Mouse (Mus musculus) spleen, adult 2 months (tissue): ENCODE data around the gene Disp1. TPM values are rescaled to one million over a fixed set of nuclear protein-coding genes. Genes with fewer than 3 reads are reported as not detected.

Experiments
- DNase-seq, 2 experiments: peaks; one replicate each; pipeline versions ENCODE4 v3.0.0 to v3.0.0-alpha.2; 2012 to 2021; ENCODE audit warnings: low spot score in 2 of 2, low read depth in 1 of 2
- H3K27ac ChIP-seq: fragments of 200-500 bp; 2 replicates; pipeline ENCODE4 v1.5.1; 2012; ENCODE audit warnings: low read length, inconsistent platforms; ENCODE audit not compliant: insufficient read depth
- H3K27me3 ChIP-seq: fragments of 200-500 bp; 2 replicates; pipeline ENCODE4 v1.6.1; 2012; ENCODE audit warnings: mild to moderate bottlenecking, moderate library complexity, low read length, inconsistent platforms; ENCODE audit not compliant: control insufficient read depth, insufficient read depth
- H3K36me3 ChIP-seq: fragments of 200-500 bp; 2 replicates; pipeline ENCODE4 v1.6.1; 2012; ENCODE audit warnings: mild to moderate bottlenecking, low read length, inconsistent platforms; ENCODE audit not compliant: control insufficient read depth, insufficient read depth
- H3K4me1 ChIP-seq: fragments of 200-500 bp; 2 replicates; pipeline ENCODE4 v1.6.1; 2011; ENCODE audit warnings: inconsistent platforms; ENCODE audit not compliant: control insufficient read depth, insufficient read depth, insufficient read length
- H3K4me3 ChIP-seq: fragments of 200-500 bp; 2 replicates; pipeline ENCODE4 v1.5.1; 2011; ENCODE audit warnings: mild to moderate bottlenecking, inconsistent platforms; ENCODE audit not compliant: insufficient read depth, insufficient read length; ENCODE audit errors: extremely low read depth
- CTCF ChIP-seq: fragments of 200-500 bp; IDR thresholded peaks from 2 replicates; pipeline ENCODE4 v1.5.1; 2011; ENCODE audit warnings: mild to moderate bottlenecking, inconsistent platforms; ENCODE audit not compliant: insufficient read depth, insufficient read length, insufficient replicate concordance; ENCODE audit errors: extremely low read depth
- POLR2A ChIP-seq: fragments of 200-500 bp; IDR thresholded peaks from 2 replicates; pipeline ENCODE4 v1.6.1; 2011; ENCODE audit warnings: low read depth, low read length, inconsistent platforms
- WGBS: fragments of 180-500 bp; shearing (Covaris S2); methylation state at CpG from one replicate; pipeline ENCODE4 v1.1.7; 2018; 5-methylcytosine and 5-hydroxymethylcytosine counted together
- polyA plus RNA-seq: library from polyadenylated mRNA; depleted of rRNA; stranded (reverse); fragments of >200 nt; gene quantifications from 2 replicates; pipeline ENCODE4 v1.2.3, GENCODE M21; 2012

The Disp1 gene
- polyA plus RNA-seq, 1 experiment, result 8.5 TPM

DNA sequence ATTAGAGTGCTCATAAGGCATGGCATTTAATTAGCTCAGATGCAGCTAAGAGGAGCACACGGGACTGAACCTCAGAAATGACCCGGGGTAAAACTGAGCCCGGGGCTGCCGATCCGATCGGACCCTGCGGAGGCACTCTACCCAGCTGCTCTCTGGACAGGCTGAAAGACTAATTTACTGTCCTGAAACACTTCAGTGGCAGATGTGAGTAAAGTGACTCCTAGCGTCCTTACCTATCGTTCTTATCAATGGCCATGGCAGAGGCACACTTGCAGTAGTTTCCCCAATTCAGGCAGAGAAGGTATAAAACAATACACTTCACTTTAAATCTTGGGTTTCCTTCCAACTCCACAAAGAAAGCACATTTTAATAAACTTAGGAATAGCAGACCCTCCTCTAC is 74.5 kb downstream of the Disp1 start:
- DNase-seq, result no peak
- Histone ChIP-seq H3K4me1 (peaks cover 2% of the 10 kb centered on the region; the same call in 1 of the 2 replicates), H3K27ac (no peak overlapping the region), H3K36me3 (no peaks in the 10 kb centered on the region), H3K4me3 (no peak overlapping the region), H3K27me3 (no peaks in the 10 kb centered on the region)
- TF ChIP-seq POLR2A, result no peak
- TF ChIP-seq CTCF, result no peak
- 74% methylated on average over 9 of the region's 9 CpGs for WGBS

DNA sequence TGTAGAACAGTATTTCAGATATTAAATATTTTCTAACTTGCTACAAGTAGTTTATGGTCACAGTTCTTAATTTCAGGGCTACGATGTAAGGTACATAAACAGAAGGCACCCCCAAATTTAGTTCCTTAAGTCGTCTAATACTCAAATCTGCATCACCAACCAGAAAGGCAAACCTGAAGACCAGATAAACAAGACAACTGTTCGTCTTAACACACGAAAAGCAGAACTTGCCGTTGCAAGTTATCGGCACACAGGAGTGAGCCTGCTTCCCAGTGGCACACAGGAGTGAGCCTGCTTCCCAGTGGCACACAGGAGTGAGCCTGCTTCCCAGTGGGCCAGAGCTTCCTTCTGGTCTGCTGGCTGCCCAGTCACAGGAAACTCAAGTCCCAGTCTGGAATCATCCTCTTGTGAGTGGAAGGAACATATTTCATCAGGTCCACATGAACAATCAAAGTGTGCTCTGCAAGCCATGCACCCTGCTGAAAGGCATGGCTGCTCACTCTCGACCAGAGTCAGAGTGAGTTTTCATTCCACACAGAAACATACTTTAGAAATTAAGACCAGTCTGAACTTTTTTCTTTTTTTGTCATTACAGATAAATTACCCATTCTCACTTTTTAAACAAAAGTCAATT is 75.1 kb downstream of the Disp1 start:
- no peaks in the 10 kb centered on the region for H3K36me3 ChIP-seq
- no peak overlapping the region for H3K4me3 ChIP-seq
- 70% methylated on average over 7 of the region's 7 CpGs for WGBS
- H3K27me3 ChIP-seq, result no peaks in the 10 kb centered on the region
- peaks cover 2% of the 10 kb centered on the region; the same call in 1 of the 2 replicates for H3K4me1 ChIP-seq
- TF ChIP-seq POLR2A (no peak), CTCF (no peak)
- H3K27ac ChIP-seq, result no peak overlapping the region
- no peak for DNase-seq

DNA sequence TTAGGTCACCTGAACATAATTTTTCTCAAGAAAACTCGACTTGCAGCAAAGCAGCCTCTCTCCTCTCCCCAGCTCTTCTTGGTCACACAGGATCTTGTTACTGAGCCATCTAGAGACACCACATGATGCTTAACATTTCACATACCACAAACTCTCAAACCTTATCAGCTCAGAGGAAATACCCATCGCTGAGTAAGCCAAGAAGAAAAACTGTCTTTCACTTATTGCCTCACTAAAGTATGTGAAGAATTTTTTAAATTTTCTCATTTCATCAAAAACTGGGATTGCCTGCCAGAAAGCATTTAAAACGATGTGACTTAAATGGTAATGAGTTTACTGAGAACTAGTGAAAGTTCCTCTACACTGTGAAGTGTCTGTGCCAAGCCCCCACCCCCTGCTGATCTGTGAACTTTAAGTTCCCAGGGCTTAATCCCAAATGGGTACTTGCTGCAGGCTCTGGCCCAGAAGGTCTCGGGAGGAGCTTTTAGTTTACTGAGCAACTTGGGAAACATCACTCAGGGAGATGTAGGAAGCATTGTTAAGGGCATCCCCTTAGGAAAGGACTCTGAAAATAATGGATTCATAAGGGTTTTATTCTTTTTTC is 76.6 kb downstream of the Disp1 start:
- H3K4me3 ChIP-seq, result no peak overlapping the region
- H3K36me3 ChIP-seq, result no peaks in the 10 kb centered on the region
- H3K27ac ChIP-seq, result no peak overlapping the region
- peaks cover 2% of the 10 kb centered on the region; the same call in 1 of the 2 replicates for H3K4me1 ChIP-seq
- H3K27me3 ChIP-seq, result no peaks in the 10 kb centered on the region
- WGBS, result 52% methylated on average over 4 of the region's 4 CpGs
- DNase-seq, result no peak
- TF ChIP-seq CTCF (no peak), POLR2A (no peak)

DNA sequence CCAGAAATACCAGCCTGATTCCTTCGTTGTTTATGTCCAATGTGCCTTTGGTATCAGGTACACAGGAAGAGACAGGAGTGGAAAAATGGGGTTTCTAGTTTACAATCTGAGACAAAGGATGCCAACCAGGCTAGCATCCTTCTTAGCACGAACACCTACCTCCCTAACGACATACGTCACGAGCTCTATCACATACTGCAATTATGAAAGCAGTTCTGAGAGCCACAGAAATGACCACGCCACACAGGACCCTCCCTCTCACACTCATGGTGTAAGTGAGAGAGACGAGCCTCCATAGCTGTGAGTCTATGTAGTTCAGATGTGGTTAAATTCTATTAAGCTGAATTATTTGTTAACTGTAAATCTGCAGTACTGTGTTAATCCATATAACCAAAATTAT is 78.1 kb downstream of the Disp1 start:
- WGBS, result 91% methylated on average over 7 of the region's 7 CpGs
- Histone ChIP-seq H3K4me3 (no peak overlapping the region), H3K27me3 (no peaks in the 10 kb centered on the region), H3K36me3 (no peaks in the 10 kb centered on the region), H3K27ac (no peak overlapping the region), H3K4me1 (peaks cover 2% of the 10 kb centered on the region; the same call in 1 of the 2 replicates)
- TF ChIP-seq CTCF (no peak), POLR2A (no peak)
- DNase-seq, result no peak

DNA sequence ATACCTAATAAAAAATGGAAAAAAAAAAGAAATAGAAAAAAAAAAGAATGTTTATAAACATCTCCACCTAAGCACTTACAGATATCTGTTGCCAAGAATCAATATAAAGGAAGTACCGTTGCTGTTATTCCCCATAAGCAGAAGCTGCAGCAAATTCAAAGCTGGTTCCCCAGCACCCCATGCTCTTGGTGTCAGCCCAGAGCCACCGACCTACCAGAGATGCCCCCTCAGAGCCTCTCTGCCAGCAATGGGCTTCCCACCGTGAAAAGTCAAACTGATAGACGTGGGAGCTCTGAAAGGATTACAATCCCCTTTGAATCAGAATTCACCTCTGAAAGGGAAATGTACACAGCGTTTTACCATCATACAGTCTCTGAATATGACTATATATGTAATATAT is 78.8 kb downstream of the Disp1 start:
- Histone ChIP-seq H3K27me3 (no peaks in the 10 kb centered on the region), H3K27ac (no peak overlapping the region), H3K36me3 (no peaks in the 10 kb centered on the region), H3K4me3 (no peak overlapping the region), H3K4me1 (peaks cover 2% of the 10 kb centered on the region; the same call in 1 of the 2 replicates)
- 86% methylated on average over 5 of the region's 5 CpGs for WGBS
- TF ChIP-seq CTCF, result no peak
- no peak for TF ChIP-seq POLR2A
- DNase-seq, result no peak

DNA sequence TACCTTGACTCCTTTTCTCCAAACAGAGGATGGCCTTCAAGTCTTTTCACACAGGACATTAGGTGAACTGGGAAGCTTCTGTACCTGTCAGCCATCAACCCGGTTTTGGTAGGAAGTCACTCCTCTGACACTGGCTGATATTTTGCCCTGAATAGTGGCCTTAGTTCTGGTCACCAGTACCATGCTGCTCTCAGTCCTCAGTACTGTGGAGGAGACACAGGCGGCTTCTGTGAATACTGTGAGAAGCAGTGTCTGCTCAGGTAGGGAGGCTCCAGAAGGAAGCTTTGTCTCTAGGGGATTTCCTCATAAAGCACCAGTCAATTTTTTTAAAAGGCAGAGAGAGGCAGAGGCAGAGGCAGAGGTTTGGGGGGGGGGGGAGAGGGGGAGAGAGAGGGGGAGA is 80.0 kb downstream of the Disp1 start:
- no peak for TF ChIP-seq CTCF
- no peak for TF ChIP-seq POLR2A
- H3K4me1 ChIP-seq, result no peaks in the 10 kb centered on the region
- H3K27me3 ChIP-seq, result no peaks in the 10 kb centered on the region
- no peak for DNase-seq
- H3K4me3 ChIP-seq, result no peak overlapping the region
- H3K27ac ChIP-seq, result no peak overlapping the region
- 89% methylated on average over 2 of the region's 2 CpGs for WGBS
- H3K36me3 ChIP-seq, result no peaks in the 10 kb centered on the region

DNA sequence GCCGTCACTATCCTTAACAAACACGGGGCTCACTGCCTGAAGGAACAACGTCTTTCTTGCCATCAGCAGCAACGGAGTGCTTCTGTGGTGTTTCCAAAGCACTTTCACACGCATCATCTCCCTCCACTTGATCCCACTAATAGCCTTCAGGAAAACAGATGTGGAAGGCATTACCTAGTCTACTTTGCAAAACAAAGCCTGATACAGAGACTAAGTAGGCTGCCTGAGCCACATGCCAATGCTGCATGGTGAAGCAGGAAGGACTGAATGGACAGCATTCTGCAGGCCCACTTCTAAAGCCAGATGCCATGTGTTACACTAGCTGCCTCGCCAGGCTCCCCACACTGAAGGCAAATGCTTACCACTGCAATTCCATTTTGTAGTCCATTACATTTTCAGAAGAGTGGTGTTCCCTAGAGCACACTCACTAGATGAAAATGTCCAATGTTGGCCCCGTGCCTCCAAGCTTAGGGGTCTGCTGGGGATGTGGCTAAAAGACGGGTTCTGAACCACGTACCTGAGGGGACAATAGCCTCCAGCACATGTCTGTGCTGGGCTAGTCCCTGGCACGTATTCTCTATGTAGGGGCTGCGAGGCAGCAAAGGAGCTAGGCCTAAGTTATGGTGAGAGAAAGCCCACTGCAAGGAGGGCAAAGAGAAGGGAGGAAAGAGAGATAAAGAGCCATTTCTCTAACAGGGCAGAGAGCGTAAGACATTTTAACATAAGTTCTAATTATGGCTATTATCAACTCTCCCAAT is 80.6 kb downstream of the Disp1 start:
- TF ChIP-seq POLR2A (no peak), CTCF (no peak)
- 92% methylated on average over 12 of the region's 12 CpGs for WGBS

More for the DNA sequence above, 80.6 kb downstream of the Disp1 start:
- H3K4me3 ChIP-seq, result no peak overlapping the region
- H3K27ac ChIP-seq, result no peak overlapping the region
- H3K27me3 ChIP-seq, result no peaks in the 10 kb centered on the region
- H3K4me1 ChIP-seq, result no peaks in the 10 kb centered on the region
- peaks cover under 1% of the 10 kb centered on the region; the same call in 1 of the 2 replicates for H3K36me3 ChIP-seq
- DNase-seq, result no peak
